Mouse (Mus musculus) kidney, adult 2 months (tissue): Measurements from ENCODE around the gene 2310039H08Rik.

Experiments
- CTCF ChIP-seq: fragments of 200-500 bp; conservative IDR thresholded peaks from 2 replicates; pipeline ENCODE4 v1.5.1; 2011; ENCODE audit warnings: low read depth, mild to moderate bottlenecking, control low read depth, low read length, moderate library complexity, mixed read lengths; ENCODE audit not compliant: insufficient read depth, insufficient read length
- POLR2A ChIP-seq: fragments of 200-500 bp; IDR thresholded peaks from one replicate; pipeline ENCODE4 v1.6.1; 2011; ENCODE audit warnings: low read depth, low read length, control low read depth

GRCm38 (mm10) chr17:46728904-46729318 is 43.5 kb upstream of the 2310039H08Rik start, which contains the start of gene Gnmt:
- TF ChIP-seq POLR2A (peak; percentile 40), CTCF (no peak)
